Mouse (Mus musculus) ovary, postnatal 10 days (tissue): ENCODE results near the gene Tmem9.

Source experiments
- DNase-seq: peaks from one replicate; pipeline ENCODE4 v3.0.0; 2022; ENCODE audit warnings: low spot score

Gene Tmem9

GRCm38 (mm10) chr1:136031697-136032096 is 23.7 kb downstream of the Tmem9 start:
- DNase-seq, result no peak

GRCm38 (mm10) chr1:136032961-136033360 is 25.0 kb downstream of the Tmem9 start:
- no peak for DNase-seq

- DNase-seq, result no peak
Measured at GRCm38 (mm10) chr1:136038746-136039538, 31.0 kb downstream of the Tmem9 start.

- DNase-seq, result no peak
Measured at GRCm38 (mm10) chr1:136040452-136040851, 32.5 kb downstream of the Tmem9 start.

- DNase-seq, result no peak
Measured at GRCm38 (mm10) chr1:136040874-136041273, 32.9 kb downstream of the Tmem9 start.

- peak; percentile 18 for DNase-seq
Measured at GRCm38 (mm10) chr1:136045774-136046173, 37.8 kb downstream of the Tmem9 start.

- no peak for DNase-seq
Measured at GRCm38 (mm10) chr1:136047432-136047831, 39.5 kb downstream of the Tmem9 start.

GRCm38 (mm10) chr1:136047894-136048293 is 39.9 kb downstream of the Tmem9 start:
- no peak for DNase-seq

- no peak for DNase-seq
Measured at GRCm38 (mm10) chr1:136050312-136051012, 42.5 kb downstream of the Tmem9 start, which contains the start of gene Ascl5. TSS of gene Ascl5 (plus strand) at chr1:136050804.

GRCm38 (mm10) chr1:136051013-136051315 is 43.0 kb downstream of the Tmem9 start:
- no peak for DNase-seq

- peak; percentile 8 for DNase-seq
Measured at GRCm38 (mm10) chr1:136051465-136051864, 43.5 kb downstream of the Tmem9 start.

- DNase-seq, result no peak
Measured at GRCm38 (mm10) chr1:136052547-136052946, 44.6 kb downstream of the Tmem9 start, which contains the start of gene Cacna1s. TSS of gene Cacna1s (plus strand) at chr1:136052750.

GRCm38 (mm10) chr1:136055771-136056170 is 47.8 kb downstream of the Tmem9 start:
- no peak for DNase-seq

- no peak for DNase-seq
Measured at GRCm38 (mm10) chr1:136058594-136058993, 50.6 kb downstream of the Tmem9 start.

GRCm38 (mm10) chr1:136061041-136061789 is 53.3 kb downstream of the Tmem9 start:
- DNase-seq, result peak; percentile 27

- DNase-seq, result no peak
Measured at GRCm38 (mm10) chr1:136061790-136062141, 53.8 kb downstream of the Tmem9 start.

GRCm38 (mm10) chr1:136063991-136064390 is 56.0 kb downstream of the Tmem9 start:
- DNase-seq, result no peak

GRCm38 (mm10) chr1:136066621-136067020 is 58.7 kb downstream of the Tmem9 start:
- DNase-seq, result no peak

- DNase-seq, result no peak
Measured at GRCm38 (mm10) chr1:136067579-136067978, 59.6 kb downstream of the Tmem9 start.

GRCm38 (mm10) chr1:136076086-136076485 is 68.1 kb downstream of the Tmem9 start:
- DNase-seq, result no peak

- DNase-seq, result no peak
Measured at GRCm38 (mm10) chr1:136077656-136078055, 69.7 kb downstream of the Tmem9 start.

- no peak for DNase-seq
Measured at GRCm38 (mm10) chr1:136081161-136081560, 73.2 kb downstream of the Tmem9 start.
